Mouse (Mus musculus): ENCODE data around the gene Rnf220.
"Not testable (repeated sequence)": the region's sequence is repeated elsewhere in the genome, so short reads cannot be mapped to it uniquely, and the experiment has no call there.

Gene Rnf220

DNA sequence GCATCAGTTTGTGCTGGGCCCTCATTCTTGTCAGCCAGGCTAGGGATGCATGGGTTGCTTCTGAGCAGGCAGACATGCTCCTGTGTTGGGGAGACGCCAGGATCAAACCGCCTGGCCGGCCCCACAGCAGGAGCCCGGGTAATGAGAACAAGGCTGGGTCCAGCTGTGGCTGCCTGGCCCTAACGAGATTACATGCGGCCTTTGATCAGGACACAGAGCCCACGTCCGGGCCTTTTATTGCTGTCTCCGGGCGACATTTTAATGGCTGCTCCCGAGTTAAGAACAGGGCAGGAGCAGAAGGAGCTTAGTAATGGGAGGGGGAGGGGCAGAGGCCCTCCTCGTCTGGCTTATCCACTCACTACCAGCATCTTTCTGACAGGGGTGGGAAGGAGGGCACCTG lies 224.4 kb downstream of the Rnf220 start:
- DNase-seq (ENCODE audit: extremely low read depth, low read depth), result no peak

GRCm38 (mm10) chr4:117270278-117270677 lies 226.6 kb downstream of the Rnf220 start:
- DNase-seq (ENCODE audit: extremely low read depth, low read depth), result peak; percentile 51

GRCm38 (mm10) chr4:117267831-117268437 lies 228.9 kb downstream of the Rnf220 start:
- DNase-seq (ENCODE audit: extremely low read depth, low read depth), result no peak

GRCm38 (mm10) chr4:117267284-117267683 lies 229.6 kb downstream of the Rnf220 start:
- peak; percentile 50 for DNase-seq (ENCODE audit: extremely low read depth, low read depth)

DNA sequence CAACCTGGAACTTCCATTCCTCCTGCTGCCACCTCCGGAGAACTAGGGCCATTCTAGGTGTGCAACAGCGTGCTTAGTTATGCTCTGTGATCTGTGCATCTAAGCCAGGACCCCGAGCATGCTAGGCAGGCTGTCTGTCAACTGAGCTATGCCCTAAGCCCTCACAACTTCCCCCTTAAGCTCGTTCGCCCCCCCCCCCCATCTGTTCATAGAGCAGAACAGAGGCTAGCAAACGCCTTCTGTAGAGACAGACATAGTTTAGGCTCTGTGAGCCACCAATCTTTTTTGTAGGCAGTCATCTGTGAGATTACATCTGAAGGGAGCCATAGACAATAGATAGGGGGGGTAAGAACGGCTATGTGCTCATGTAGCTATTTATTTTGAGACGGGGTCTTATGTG lies 233.9 kb downstream of the Rnf220 start:
- DNase-seq (ENCODE audit: extremely low read depth, low read depth), result no peak

GRCm38 (mm10) chr4:117262101-117262913 lies 234.5 kb downstream of the Rnf220 start:
- DNase-seq (ENCODE audit: extremely low read depth, low read depth), result no peak

DNA sequence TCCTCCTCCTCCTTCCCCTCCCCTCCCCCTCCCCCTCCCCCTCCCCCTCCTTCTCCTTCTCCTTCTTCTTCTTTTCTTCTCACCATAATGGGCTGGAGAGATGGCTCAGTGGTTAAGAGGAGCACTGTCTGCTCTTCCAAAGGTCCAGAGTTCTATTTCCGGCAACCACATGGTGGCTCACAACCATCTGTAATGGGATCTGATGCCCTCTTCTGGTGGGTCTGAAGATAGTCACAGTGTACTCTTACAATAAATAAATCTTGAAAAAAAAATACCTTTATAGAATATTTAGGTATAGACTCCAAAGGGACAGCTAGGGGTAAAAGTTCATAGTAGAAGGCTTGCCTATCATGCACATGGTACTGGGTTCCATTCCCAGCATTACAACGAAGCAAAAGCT lies 235.6 kb downstream of the Rnf220 start:
- DNase-seq (ENCODE audit: extremely low read depth, low read depth), result no peak

- not testable (repeated sequence) for DNase-seq (ENCODE audit: extremely low read depth, low read depth)
These were observed 236.9 kb downstream of the Rnf220 start for GRCm38 (mm10) chr4:117259909-117260308.

DNA sequence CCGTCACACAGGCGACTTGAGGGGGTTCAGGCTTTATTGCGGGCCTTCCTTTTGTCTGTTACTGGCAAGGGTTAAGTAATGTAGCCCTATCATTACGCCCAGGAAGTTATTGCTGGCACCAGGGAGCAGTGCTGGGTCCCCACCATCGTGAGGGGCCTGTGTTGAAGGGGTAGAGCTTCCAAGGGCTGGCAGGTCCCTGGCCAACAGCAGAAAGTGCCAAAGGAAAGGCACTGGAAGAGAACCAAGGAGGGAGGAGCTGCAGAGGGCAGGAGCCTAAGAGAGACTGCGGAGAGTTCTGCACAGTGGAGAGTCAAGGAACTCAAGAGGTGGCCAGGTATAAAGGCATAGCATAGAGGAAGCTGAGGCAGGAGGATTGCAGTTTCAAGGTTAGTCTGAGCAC lies 242.2 kb downstream of the Rnf220 start:
- no peak for DNase-seq (ENCODE audit: extremely low read depth, low read depth)

- DNase-seq (ENCODE audit: extremely low read depth, low read depth), result no peak
These were observed 242.7 kb downstream of the Rnf220 start for GRCm38 (mm10) chr4:117254017-117254627.

DNA sequence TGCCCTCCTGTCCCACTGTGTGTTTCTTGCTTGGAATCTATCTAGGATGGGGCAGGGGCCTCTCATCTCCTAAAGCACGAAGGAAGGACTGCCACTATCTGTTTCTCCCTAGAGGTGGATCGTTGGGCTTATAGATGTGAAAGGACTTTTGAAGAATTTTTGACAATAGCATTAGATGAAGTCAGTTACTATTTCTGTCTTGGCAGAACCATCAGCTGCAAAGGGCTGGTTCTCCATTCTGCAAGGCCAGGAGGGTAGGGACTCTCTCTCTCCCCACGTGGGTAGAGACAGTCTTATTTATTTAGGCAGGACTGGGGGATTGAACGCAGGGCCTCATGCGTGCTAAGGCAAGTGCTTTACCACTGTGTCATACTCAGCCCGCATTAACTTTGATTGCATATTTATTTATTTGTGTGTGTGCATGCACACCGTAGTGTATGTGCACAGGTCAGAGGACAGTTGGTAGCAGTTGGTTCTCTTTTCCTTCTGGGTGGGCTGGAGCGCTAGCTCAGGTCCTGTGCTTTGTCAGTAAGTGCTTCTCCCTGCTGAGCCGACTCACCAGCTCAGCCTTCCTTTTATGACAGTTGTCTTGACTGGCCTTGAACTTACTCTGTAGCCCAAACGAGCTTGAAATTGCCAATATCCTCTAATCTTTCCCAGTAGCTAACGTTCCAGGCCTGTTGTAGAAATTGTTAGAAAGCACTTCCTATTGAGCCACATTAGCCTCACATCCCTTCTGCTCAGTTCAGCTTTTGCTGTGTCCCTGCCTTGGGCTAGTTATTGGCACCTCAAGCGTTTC lies 243.4 kb downstream of the Rnf220 start:
- DNase-seq (ENCODE audit: extremely low read depth, low read depth), result no peak

DNA sequence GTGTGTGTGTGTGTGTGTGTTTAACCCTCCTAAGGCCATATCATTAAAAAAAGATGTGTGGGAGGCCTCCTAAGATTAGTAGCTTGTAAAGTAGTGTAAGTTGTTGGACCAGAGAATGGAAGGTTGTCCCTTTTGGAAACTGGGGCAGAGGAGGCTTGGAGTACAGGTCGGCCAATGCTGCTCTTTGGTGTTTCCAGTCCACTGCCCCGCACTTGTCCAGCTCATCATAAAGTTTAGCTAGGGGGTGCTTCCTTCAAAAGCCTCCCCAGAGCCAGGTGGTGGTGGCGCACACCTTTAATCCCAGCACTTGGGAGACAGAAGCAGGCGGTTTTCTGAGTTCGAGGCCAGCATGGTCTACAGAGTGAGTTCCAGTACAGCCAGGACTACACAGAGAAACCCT lies 244.1 kb downstream of the Rnf220 start:
- no peak for DNase-seq (ENCODE audit: extremely low read depth, low read depth)

- DNase-seq (ENCODE audit: extremely low read depth, low read depth), result no peak
These were observed 244.5 kb downstream of the Rnf220 start for GRCm38 (mm10) chr4:117252351-117252750.

DNA sequence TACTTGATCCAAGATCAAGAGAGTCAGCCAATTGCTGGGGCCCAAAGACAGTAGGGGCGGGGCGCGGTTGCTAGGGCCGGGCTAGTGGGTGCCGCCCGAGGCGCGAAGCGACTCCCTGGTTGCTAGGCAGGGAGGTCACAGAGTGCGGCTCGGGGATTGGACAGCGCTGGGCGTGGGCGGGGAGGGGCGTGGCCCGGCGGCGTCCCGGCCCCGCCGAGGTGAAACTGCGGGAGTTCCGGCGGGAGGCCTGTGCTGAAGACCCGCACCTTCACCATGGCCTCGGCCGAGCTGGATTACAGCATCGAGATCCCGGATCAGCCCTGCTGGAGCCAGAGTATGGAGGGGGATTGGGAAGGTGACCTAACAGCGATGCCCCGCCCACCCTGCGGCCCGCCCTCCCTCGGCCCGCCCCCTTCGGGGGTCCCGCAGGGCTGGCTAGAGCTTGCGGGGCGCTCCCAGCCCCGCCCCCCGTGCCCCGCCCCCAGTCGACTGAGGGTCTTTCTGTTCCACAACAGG lies 245.0 kb downstream of the Rnf220 start, which contains the start of the genes Tmem53 and Armh1:
Tmem53 (plus strand) TSS at position 151 of the 516 bp plus-strand sequence.
Armh1 (minus strand) TSS at position 325 of the 516 bp plus-strand sequence.
- peak; percentile 82 for DNase-seq (ENCODE audit: extremely low read depth, low read depth)

DNA sequence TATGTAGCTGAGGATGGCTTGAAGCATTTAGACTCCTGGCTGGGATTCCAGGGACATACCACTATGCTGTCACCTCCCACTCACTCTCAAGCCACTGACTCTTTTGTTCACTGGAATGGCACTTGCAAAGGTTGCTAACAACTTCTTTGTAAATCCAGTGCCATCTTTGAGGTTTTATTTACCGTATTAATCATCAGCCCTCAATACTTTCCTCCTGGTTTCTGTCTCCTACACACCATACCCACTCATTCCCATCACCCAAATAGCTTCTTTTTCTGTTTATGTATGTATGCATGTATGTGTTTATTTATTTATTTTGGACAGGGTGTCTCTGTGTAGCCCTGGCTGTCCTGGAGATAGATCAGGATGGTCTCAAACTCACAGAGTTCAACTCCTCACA lies 245.9 kb downstream of the Rnf220 start:
- DNase-seq (ENCODE audit: extremely low read depth, low read depth), result no peak

DNA sequence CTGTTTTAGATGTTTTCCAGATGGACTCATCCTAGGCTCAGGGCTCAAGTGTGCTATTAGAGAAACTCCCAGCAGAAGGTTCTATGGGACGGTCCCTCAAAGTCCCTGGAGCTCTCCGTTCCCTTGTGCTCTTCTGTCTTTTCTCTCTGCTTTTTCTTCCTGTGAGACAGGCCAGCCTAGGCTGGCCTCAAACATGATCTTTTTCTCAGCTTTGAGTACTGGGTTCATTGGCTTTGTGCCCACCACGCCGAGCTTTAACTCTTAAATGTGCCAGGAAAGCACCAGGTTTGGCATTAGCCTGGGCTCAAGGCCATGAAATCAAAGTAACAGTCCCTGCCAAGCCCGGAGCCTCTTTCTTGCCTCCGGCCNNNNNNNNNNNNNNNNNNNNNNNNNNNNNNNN lies 256.0 kb downstream of the Rnf220 start:
- DNase-seq (ENCODE audit: extremely low read depth, low read depth), result no peak

DNA sequence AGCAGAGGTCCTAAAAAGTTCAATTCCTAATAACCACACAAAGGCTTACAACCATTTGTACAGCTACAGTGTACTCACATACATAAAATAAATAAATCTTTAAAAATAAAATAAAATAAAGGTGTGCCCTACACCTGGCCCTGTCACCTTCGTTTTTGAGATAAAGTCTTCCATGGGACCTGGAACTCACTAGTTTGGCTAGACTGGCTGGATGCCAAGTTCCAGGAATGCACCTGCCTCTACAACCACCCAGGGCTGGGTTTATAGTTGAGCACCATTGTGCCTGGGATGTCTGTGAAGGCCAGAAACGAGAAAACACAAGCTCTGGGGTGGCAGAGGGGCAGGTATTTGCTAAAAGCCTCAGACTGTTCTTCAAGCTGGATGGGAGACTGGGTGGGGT lies 257.7 kb downstream of the Rnf220 start:
- no peak for DNase-seq (ENCODE audit: extremely low read depth, low read depth)

- DNase-seq (ENCODE audit: extremely low read depth, low read depth), result no peak
These were observed 261.0 kb downstream of the Rnf220 start for GRCm38 (mm10) chr4:117235822-117236221.

GRCm38 (mm10) chr4:117234166-117234741 lies 262.6 kb downstream of the Rnf220 start:
- DNase-seq (ENCODE audit: extremely low read depth, low read depth), result no peak

- DNase-seq (ENCODE audit: extremely low read depth, low read depth), result no peak
These were observed 265.6 kb downstream of the Rnf220 start for GRCm38 (mm10) chr4:117231208-117231607.

- DNase-seq (ENCODE audit: extremely low read depth, low read depth), result no peak
These were observed 266.5 kb downstream of the Rnf220 start for GRCm38 (mm10) chr4:117230331-117230730.

Data from MEL-GATA-1-ER (cell line).